Mouse (Mus musculus): ENCODE results near the gene Krtap10-10. TPM values are rescaled to one million over a fixed set of nuclear protein-coding genes. Genes with fewer than 3 reads are reported as not detected.

Krtap10-10 gene
- polyA plus RNA-seq, 1 experiment from 2014 or later = not detected

DNA sequence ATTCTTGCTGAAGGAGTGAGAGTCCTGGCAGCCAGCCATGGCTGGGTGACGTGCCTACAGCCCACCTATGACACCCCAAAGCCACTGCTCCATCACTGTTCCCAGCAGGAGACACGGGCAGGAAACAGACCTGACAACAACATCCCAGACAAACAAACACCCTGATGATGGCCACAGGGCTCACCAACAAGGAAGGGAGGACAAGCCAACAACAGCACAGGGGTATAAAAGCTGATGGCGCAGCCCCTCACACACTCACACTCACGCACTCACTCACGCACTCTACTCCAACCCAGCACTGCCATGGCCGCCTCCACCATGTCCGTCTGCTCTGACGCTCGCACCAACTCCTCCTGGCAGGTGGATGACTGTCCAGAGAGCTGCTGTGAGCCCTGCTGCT lies 16.8 kb downstream of the Krtap10-10 start, which contains the start of gene Gm10318:
Gene Gm10318, plus strand, starts transcription at position 301 of the 400 bp plus-strand sequence.
- Histone ChIP-seq H3K36me3 (ENCODE audit: control insufficient read depth, insufficient read depth, low read length) (no peaks in the 10 kb centered on the region), H3K4me3 (ENCODE audit: low read depth, low read length) (no peak within 1 kb of the TSS), H3K9me3 (replicated peaks; ENCODE audit: control insufficient read depth, low read length) (no peaks in the 10 kb centered on the region), H3K4me1 (ENCODE audit: control insufficient read depth, insufficient read depth, low read length) (no peaks in the 10 kb centered on the region), H3K4me2 (ENCODE audit: low read length) (no peak within 1 kb of the TSS), H3K27me3 (replicated peaks; ENCODE audit: control insufficient read depth, insufficient read depth, low read length) (no peaks in the 10 kb centered on the region), H3K27ac (ENCODE audit: low read depth, low read length) (no peak within 1 kb of the TSS; the same call in 1 of the 2 replicates), H3K9ac (ENCODE audit: low read length) (no peak within 1 kb of the TSS)
- no peak for ATAC-seq
- no peak for DNase-seq (ENCODE audit: low spot score)
- 65% methylated on average over 9 of the region's 9 CpGs for WGBS

DNA sequence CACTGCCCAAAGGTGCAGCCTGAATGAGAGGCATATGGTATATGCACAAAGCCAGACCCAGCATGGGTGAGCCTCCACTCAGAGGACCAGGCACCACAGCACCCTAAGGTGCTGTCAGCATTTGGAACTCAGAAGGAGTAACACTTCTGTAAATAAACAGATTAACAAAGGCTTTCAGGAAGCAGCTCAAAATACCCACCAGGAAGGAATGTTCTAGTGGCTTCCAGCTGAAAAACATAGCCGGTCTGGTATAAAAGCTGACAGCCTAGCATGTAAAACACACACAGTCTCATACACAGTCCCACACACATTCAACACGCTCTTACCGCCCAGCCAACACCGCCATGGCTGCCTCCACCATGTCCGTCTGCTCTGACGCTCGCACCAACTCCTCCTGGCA lies 25.9 kb downstream of the Krtap10-10 start, which contains the start of gene Gm3285:
Gene Gm3285, plus strand, starts transcription at position 301 of the 400 bp plus-strand sequence.
- Histone ChIP-seq H3K4me2 (ENCODE audit: low read length) (no peak within 1 kb of the TSS), H3K27me3 (replicated peaks; ENCODE audit: control insufficient read depth, insufficient read depth, low read length) (no peaks in the 10 kb centered on the region), H3K36me3 (ENCODE audit: control insufficient read depth, insufficient read depth, low read length) (no peaks in the 10 kb centered on the region), H3K9ac (ENCODE audit: low read length) (no peak within 1 kb of the TSS), H3K9me3 (replicated peaks; ENCODE audit: control insufficient read depth, low read length) (no peaks in the 10 kb centered on the region), H3K4me3 (ENCODE audit: low read depth, low read length) (no peak within 1 kb of the TSS), H3K4me1 (ENCODE audit: control insufficient read depth, insufficient read depth, low read length) (no peaks in the 10 kb centered on the region), H3K27ac (ENCODE audit: low read depth, low read length) (no peak within 1 kb of the TSS)
- WGBS = 44% methylated on average over 7 of the region's 7 CpGs
- DNase-seq (ENCODE audit: low spot score) (no peak), ATAC-seq (no peak)

DNA sequence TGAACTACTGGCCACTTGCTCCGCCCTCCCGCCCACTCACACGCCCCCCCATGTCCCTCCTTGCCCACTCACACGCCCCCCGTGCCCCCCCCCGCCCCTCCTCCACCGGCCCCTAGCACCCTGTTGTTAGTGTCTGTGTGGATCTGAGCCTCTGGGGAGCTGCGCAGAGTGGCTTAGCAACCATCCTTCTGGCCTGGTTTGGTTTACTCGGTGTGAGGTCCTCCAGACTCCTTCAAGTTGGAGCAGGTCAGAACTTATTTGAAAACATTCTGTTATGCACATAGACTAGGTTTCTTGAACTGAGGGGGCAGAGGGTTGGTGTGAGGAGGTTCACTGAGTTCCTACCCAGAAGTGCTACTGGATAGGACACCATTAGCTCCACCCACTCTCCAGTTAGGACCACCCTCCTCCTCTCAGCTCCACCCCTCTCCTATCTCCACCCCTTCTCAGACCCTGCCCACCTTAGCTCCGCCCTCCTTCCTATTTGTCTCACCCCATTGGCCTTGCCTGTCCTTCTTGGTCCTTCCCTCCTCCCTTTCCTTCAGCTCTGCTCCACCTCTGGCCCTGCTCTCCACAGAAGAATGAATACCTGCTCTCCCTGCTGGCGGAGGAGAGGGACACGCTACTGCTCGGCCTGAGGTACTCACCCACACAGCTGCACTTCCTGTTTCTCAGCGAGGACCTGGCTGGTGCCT lies 28.5 kb downstream of the Krtap10-10 start:
- H3K9me3 ChIP-seq (replicated peaks; ENCODE audit: control insufficient read depth, low read length) = no peaks in the 10 kb centered on the region
- whole genome bisulfite sequencing = 44% methylated on average over 14 of the region's 14 CpGs
- ATAC-seq = peak; percentile 55
- DNase-seq (ENCODE audit: low spot score) = peak; percentile 11
- H3K4me3 ChIP-seq (ENCODE audit: low read depth, low read length) = no peak overlapping the region
- peak overlapping the region; percentile 24 for H3K4me2 ChIP-seq (ENCODE audit: low read length)
- no peaks in the 10 kb centered on the region for H3K27me3 ChIP-seq (replicated peaks; ENCODE audit: control insufficient read depth, insufficient read depth, low read length)
- no peaks in the 10 kb centered on the region for H3K36me3 ChIP-seq (ENCODE audit: control insufficient read depth, insufficient read depth, low read length)
- H3K27ac ChIP-seq (ENCODE audit: low read depth, low read length) = no peak overlapping the region
- H3K9ac ChIP-seq (ENCODE audit: low read length) = no peak overlapping the region
- no peaks in the 10 kb centered on the region for H3K4me1 ChIP-seq (ENCODE audit: control insufficient read depth, insufficient read depth, low read length)

DNA sequence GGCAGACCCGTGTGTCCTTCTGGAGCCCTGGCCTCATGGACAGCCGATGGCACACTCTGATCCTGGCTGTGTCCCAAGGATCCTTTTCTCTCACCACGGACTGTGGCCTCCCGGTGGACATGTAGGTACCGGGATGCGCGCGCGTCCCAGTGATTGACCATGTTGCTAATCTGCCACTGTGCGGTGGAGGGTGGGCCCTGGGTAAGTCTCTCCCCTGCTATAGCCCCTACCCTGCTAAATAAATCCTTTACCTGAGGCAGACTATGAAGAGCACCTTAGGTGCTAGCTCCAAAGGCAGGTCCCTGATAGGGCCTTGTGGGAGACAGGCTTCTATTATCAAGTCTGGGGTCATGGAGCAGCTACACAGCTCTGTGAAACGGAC lies 29.0 kb downstream of the Krtap10-10 start:
- DNase-seq (ENCODE audit: low spot score) (no peak), ATAC-seq (no peak)
- H3K4me3 ChIP-seq (ENCODE audit: low read depth, low read length) = no peak overlapping the region
- peak overlapping the region; percentile 24 for H3K4me2 ChIP-seq (ENCODE audit: low read length)
- no peaks in the 10 kb centered on the region for H3K9me3 ChIP-seq (replicated peaks; ENCODE audit: control insufficient read depth, low read length)
- 34% methylated on average over 11 of the region's 11 CpGs for WGBS
- no peaks in the 10 kb centered on the region for H3K27me3 ChIP-seq (replicated peaks; ENCODE audit: control insufficient read depth, insufficient read depth, low read length)
- no peak overlapping the region for H3K9ac ChIP-seq (ENCODE audit: low read length)
- H3K27ac ChIP-seq (ENCODE audit: low read depth, low read length) = no peak overlapping the region
- H3K4me1 ChIP-seq (ENCODE audit: control insufficient read depth, insufficient read depth, low read length) = no peaks in the 10 kb centered on the region
- H3K36me3 ChIP-seq (ENCODE audit: control insufficient read depth, insufficient read depth, low read length) = no peaks in the 10 kb centered on the region

DNA sequence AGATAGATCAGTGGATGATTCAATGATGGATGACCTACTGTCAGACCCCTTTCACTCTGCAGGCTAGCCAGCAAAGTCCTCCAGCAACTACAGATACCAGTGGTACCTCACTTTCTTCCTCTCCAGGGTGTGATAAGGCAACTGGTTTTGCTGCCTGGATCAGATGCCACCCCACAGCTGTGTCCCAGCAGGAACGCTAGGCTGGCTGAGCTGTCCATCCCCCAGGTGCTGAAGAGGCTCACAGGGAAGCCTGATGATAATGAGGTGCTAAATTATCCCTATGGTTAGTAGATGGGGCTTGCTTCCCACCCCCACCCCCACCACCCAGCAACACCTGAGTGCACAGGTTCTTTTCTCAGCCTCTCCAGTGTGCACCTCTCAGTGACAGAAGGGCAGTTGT lies 31.8 kb downstream of the Krtap10-10 start:
- Histone ChIP-seq H3K9me3 (replicated peaks; ENCODE audit: control insufficient read depth, low read length) (no peaks in the 10 kb centered on the region), H3K27me3 (replicated peaks; ENCODE audit: control insufficient read depth, insufficient read depth, low read length) (no peaks in the 10 kb centered on the region), H3K4me3 (ENCODE audit: low read depth, low read length) (no peak overlapping the region), H3K4me2 (ENCODE audit: low read length) (no peak overlapping the region), H3K4me1 (ENCODE audit: control insufficient read depth, insufficient read depth, low read length) (no peaks in the 10 kb centered on the region), H3K9ac (ENCODE audit: low read length) (no peak overlapping the region), H3K27ac (ENCODE audit: low read depth, low read length) (no peak overlapping the region), H3K36me3 (ENCODE audit: control insufficient read depth, insufficient read depth, low read length) (no peaks in the 10 kb centered on the region)
- 54% methylated on average over 1 of the region's 1 CpGs for WGBS
- DNase-seq (ENCODE audit: low spot score) (no peak), ATAC-seq (no peak)

DNA sequence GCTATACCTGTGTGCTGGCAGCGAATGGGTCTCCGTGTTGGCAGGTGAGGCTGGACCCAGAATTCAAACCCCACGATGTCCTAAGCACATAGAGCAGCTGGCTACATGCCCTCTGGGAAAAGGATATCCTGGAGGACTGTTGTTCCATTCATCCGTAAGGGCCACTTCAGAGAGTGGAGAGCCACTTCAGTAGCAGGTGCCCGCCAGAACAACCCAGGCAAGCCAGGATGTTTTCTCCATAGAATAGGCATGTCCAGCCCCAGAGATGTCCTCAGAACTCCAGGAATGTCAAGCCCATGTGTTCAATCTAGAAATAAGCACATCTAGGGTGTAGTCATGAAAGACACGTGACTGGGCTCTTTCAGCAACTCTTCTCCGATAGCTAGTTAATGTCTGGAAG lies 33.9 kb downstream of the Krtap10-10 start:
- H3K9me3 ChIP-seq (replicated peaks; ENCODE audit: control insufficient read depth, low read length) = no peaks in the 10 kb centered on the region
- no peak overlapping the region for H3K4me2 ChIP-seq (ENCODE audit: low read length)
- DNase-seq (ENCODE audit: low spot score) (no peak), ATAC-seq (no peak)
- H3K9ac ChIP-seq (ENCODE audit: low read length) = no peak overlapping the region
- H3K4me3 ChIP-seq (ENCODE audit: low read depth, low read length) = no peak overlapping the region
- no peaks in the 10 kb centered on the region for H3K36me3 ChIP-seq (ENCODE audit: control insufficient read depth, insufficient read depth, low read length)
- 88% methylated on average over 7 of the region's 7 CpGs for WGBS
- no peak overlapping the region for H3K27ac ChIP-seq (ENCODE audit: low read depth, low read length)
- no peaks in the 10 kb centered on the region for H3K27me3 ChIP-seq (replicated peaks; ENCODE audit: control insufficient read depth, insufficient read depth, low read length)
- no peaks in the 10 kb centered on the region for H3K4me1 ChIP-seq (ENCODE audit: control insufficient read depth, insufficient read depth, low read length)

DNA sequence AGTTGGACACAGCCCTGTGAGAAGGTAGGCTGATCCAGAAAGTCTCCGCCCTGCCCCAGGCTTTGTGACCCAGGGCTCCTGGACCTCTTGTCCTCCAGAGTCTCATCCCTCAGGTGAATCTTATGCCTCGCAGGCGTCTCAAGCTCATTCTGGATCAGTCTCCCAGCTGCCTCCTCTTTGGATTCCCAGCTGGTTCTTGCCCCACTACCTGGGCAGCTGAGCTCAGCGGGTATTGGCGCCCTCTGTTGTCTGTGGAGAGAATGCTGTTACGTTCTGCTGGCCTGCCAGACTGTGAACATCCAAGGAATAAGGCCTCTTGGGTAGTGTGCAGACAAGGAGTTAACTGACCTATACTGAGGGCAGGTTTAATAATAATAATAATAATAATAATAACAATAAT lies 43.2 kb downstream of the Krtap10-10 start:
- Histone ChIP-seq H3K4me2 (ENCODE audit: low read length) (no peak overlapping the region), H3K36me3 (ENCODE audit: control insufficient read depth, insufficient read depth, low read length) (no peaks in the 10 kb centered on the region), H3K27ac (ENCODE audit: low read depth, low read length) (no peak overlapping the region), H3K9ac (ENCODE audit: low read length) (no peak overlapping the region), H3K9me3 (replicated peaks; ENCODE audit: control insufficient read depth, low read length) (no peaks in the 10 kb centered on the region), H3K4me3 (ENCODE audit: low read depth, low read length) (no peak overlapping the region), H3K27me3 (replicated peaks; ENCODE audit: control insufficient read depth, insufficient read depth, low read length) (no peaks in the 10 kb centered on the region), H3K4me1 (ENCODE audit: control insufficient read depth, insufficient read depth, low read length) (no peaks in the 10 kb centered on the region)
- 64% methylated on average over 6 of the region's 6 CpGs for WGBS
- ATAC-seq (no peak), DNase-seq (ENCODE audit: low spot score) (no peak)

DNA sequence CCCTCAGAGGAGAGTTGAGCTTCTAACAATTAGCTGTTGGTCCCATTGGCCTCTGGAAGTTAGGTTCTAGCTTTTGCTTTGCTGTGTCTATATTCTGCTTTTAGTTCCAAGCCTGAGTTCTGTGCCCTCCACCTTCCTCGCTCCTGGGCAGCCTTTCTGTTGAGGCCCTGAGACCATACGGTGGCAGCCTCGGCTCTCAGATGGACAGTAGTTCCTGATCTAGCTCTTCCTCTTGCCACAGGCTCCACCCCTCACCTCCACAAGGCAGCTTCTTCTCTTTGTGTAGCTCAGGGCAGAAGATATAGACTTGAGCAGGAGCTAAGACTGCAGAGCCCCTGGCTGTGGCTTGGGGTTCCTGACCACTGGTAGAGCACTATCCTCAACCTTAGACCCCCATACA lies 44.6 kb downstream of the Krtap10-10 start:
- ATAC-seq (no peak), DNase-seq (ENCODE audit: low spot score) (no peak)
- Histone ChIP-seq H3K36me3 (ENCODE audit: control insufficient read depth, insufficient read depth, low read length) (no peaks in the 10 kb centered on the region), H3K27ac (ENCODE audit: low read depth, low read length) (no peak overlapping the region), H3K4me1 (ENCODE audit: control insufficient read depth, insufficient read depth, low read length) (no peaks in the 10 kb centered on the region), H3K9ac (ENCODE audit: low read length) (no peak overlapping the region), H3K27me3 (replicated peaks; ENCODE audit: control insufficient read depth, insufficient read depth, low read length) (no peaks in the 10 kb centered on the region), H3K4me2 (ENCODE audit: low read length) (no peak overlapping the region), H3K4me3 (ENCODE audit: low read depth, low read length) (no peak overlapping the region), H3K9me3 (replicated peaks; ENCODE audit: control insufficient read depth, low read length) (no peaks in the 10 kb centered on the region)
- WGBS = 87% methylated on average over 3 of the region's 3 CpGs

DNA sequence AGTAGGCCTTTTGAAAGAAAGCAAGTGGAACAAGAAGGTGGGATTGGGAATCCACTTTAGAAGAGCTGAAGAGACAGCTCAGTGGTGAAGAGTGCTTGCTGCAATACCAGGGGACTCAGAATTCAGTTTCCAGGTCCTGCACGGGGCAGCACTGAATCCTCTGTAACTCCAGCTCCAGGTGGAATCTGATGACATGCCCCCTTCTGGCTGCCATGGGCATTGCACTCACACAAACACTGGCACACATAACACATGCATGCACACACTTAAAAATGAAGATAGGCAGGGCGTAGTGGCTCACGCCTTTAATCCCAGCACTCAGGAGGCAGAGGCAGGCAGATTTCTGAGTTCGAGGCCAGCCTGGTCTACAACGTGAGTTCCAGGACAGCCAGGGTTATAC lies 46.8 kb downstream of the Krtap10-10 start:
- Histone ChIP-seq H3K4me1 (ENCODE audit: control insufficient read depth, insufficient read depth, low read length) (no peaks in the 10 kb centered on the region), H3K9ac (ENCODE audit: low read length) (no peak overlapping the region), H3K27ac (ENCODE audit: low read depth, low read length) (no peak overlapping the region), H3K4me3 (ENCODE audit: low read depth, low read length) (no peak overlapping the region), H3K4me2 (ENCODE audit: low read length) (no peak overlapping the region), H3K9me3 (replicated peaks; ENCODE audit: control insufficient read depth, low read length) (no peaks in the 10 kb centered on the region), H3K36me3 (ENCODE audit: control insufficient read depth, insufficient read depth, low read length) (no peaks in the 10 kb centered on the region), H3K27me3 (replicated peaks; ENCODE audit: control insufficient read depth, insufficient read depth, low read length) (no peaks in the 10 kb centered on the region)
- no peak for DNase-seq (ENCODE audit: low spot score)
- 89% methylated on average over 5 of the region's 5 CpGs for WGBS
- ATAC-seq = no peak

All from forebrain, embryonic 14.5 days (tissue).